Mouse (Mus musculus) embryonic facial prominence, embryonic 12.5 days (tissue): Measurements from ENCODE around the gene Hoxb3. TPM values are rescaled to one million over a fixed set of nuclear protein-coding genes. Genes with fewer than 3 reads are reported as not detected.

Experiments
- ATAC-seq: fragments of 200-750 bp; cut with Nextera tagmentation; 2 replicates; pipeline ENCODE4 v1.8.0; 2017; ENCODE audit not compliant: insufficient number of reproducible peaks, insufficient read depth, low FRiP score, low TSS enrichment
- H3K27ac ChIP-seq: fragments of 300-500 bp; sonication (generic); 2 replicates; pipeline ENCODE4 v1.5.1; 2016; ENCODE audit warnings: mild to moderate bottlenecking
- H3K27me3 ChIP-seq: fragments of 300-500 bp; sonication (generic); 2 replicates; pipeline ENCODE4 v1.6.1; 2016; ENCODE audit warnings: mild to moderate bottlenecking, moderate library complexity
- H3K36me3 ChIP-seq: fragments of 300-500 bp; sonication (generic); 2 replicates; pipeline ENCODE4 v1.6.1; 2016; ENCODE audit warnings: mild to moderate bottlenecking
- H3K4me1 ChIP-seq: fragments of 300-500 bp; sonication (generic); 2 replicates; pipeline ENCODE4 v1.6.1; 2016
- H3K4me2 ChIP-seq: fragments of 300-500 bp; sonication (generic); replicated peaks from 2 replicates; pipeline ENCODE4 v1.6.1; 2016; ENCODE audit warnings: mild to moderate bottlenecking, moderate library complexity
- H3K4me3 ChIP-seq: fragments of 300-500 bp; sonication (generic); 2 replicates; pipeline ENCODE4 v1.5.1; 2016; ENCODE audit warnings: mild to moderate bottlenecking
- H3K9ac ChIP-seq: fragments of 300-500 bp; sonication (generic); 2 replicates; pipeline ENCODE4 v1.6.1; 2016; ENCODE audit warnings: mild to moderate bottlenecking, moderate library complexity
- H3K9me3 ChIP-seq: fragments of 300-500 bp; sonication (generic); 2 replicates; pipeline ENCODE4 v1.6.1; 2016; ENCODE audit warnings: mild to moderate bottlenecking, moderate library complexity
- WGBS: fragments of 180-500 bp; shearing (Covaris S2); methylation state at CpG from one replicate; pipeline ENCODE4 v1.1.7; 2016; 5-methylcytosine and 5-hydroxymethylcytosine counted together
- polyA plus RNA-seq: library from polyadenylated mRNA; unstranded; fragments of >200 nt; fragmentation: Nextera tagmentation; extraction: Ambion mirVana; gene quantifications from 2 replicates; pipeline ENCODE4 v1.2.1, GENCODE M21; 2016

The Hoxb3 gene
- polyA plus RNA-seq, 1 experiment from 2014 or later: 0.87 TPM

- peaks cover 5% of the 10 kb centered on the region; the same call in 1 of the 2 replicates for H3K4me1 ChIP-seq
- H3K27ac ChIP-seq: no peak overlapping the region
- ATAC-seq: no peak
- 5% methylated on average over 18 of the region's 18 CpGs for WGBS
- no peak overlapping the region for H3K4me3 ChIP-seq
- H3K9ac ChIP-seq: no peak overlapping the region
- no peaks in the 10 kb centered on the region for H3K36me3 ChIP-seq
- H3K9me3 ChIP-seq: no peaks in the 10 kb centered on the region
- peaks cover 96% of the 10 kb centered on the region for H3K27me3 ChIP-seq
- H3K4me2 ChIP-seq: no peak overlapping the region
These were observed 6.2 kb upstream of the Hoxb3 start for GRCm38 (mm10) chr11:96316696-96317607.

- Histone ChIP-seq H3K27ac (no peak within 1 kb of the TSS), H3K36me3 (no peaks in the 10 kb centered on the region), H3K9ac (no peak within 1 kb of the TSS), H3K4me2 (peak within 1 kb of the TSS; percentile 45), H3K27me3 (peaks cover 96% of the 10 kb centered on the region), H3K9me3 (no peaks in the 10 kb centered on the region), H3K4me3 (peak within 1 kb of the TSS; percentile 31), H3K4me1 (peaks cover 5% of the 10 kb centered on the region; the same call in 1 of the 2 replicates)
- no peak for ATAC-seq
- WGBS: under 1% methylated on average over 28 of the region's 28 CpGs
These were observed 5.3 kb upstream of the Hoxb3 start, which contains the start of gene Hoxb4 for GRCm38 (mm10) chr11:96317608-96318367. Gene Hoxb4, plus strand, starts transcription at chr11:96318267.

DNA sequence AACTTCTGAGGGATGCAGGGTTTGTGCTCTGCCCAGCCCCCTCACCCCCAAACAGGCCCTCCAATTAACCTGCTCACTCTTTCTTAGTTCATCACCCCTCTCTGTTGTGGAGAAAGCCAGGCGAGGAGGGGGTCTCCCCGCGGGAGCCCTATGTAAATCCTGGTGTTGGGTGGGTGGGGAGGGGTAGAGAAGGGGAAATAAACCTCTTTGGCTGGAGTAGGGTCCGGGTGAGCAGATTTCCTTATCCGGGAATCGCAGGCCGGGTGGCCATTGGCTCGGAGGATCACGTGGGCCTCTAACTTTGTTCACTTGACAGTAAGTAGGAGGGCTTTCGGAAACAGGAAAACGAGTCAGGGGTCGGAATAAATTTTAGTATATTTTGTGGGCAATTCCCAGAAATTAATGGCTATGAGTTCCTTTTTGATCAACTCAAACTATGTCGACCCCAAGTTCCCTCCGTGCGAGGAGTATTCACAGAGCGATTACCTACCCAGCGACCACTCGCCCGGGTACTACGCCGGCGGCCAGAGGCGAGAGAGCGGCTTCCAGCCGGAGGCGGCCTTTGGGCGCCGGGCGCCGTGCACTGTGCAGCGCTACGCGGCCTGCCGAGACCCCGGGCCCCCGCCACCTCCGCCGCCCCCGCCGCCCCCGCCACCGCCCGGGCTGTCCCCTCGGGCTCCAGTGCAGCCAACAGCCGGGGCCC, 4.6 kb upstream of the Hoxb3 start:
- no peak for ATAC-seq
- H3K27me3 ChIP-seq: peaks cover 96% of the 10 kb centered on the region

GRCm38 (mm10) chr11:96319071-96319902, 3.8 kb upstream of the Hoxb3 start:
- peaks cover 5% of the 10 kb centered on the region; the same call in 1 of the 2 replicates for H3K4me1 ChIP-seq
- no peaks in the 10 kb centered on the region for H3K36me3 ChIP-seq
- H3K4me2 ChIP-seq: peak overlapping the region; percentile 45
- no peak overlapping the region for H3K9ac ChIP-seq
- peaks cover 96% of the 10 kb centered on the region for H3K27me3 ChIP-seq
- H3K9me3 ChIP-seq: no peaks in the 10 kb centered on the region
- WGBS: under 1% methylated on average over 34 of the region's 34 CpGs
- ATAC-seq: no peak
- H3K27ac ChIP-seq: no peak overlapping the region
- H3K4me3 ChIP-seq: peak overlapping the region; percentile 31

More for the DNA sequence above, 4.6 kb upstream of the Hoxb3 start:
- Histone ChIP-seq H3K27ac (no peak overlapping the region), H3K4me3 (peak overlapping the region; percentile 31), H3K36me3 (no peaks in the 10 kb centered on the region), H3K4me2 (peak overlapping the region; percentile 45), H3K4me1 (peaks cover 5% of the 10 kb centered on the region; the same call in 1 of the 2 replicates), H3K9ac (no peak overlapping the region), H3K9me3 (no peaks in the 10 kb centered on the region)
- WGBS: 1% methylated on average over 42 of the region's 45 CpGs

GRCm38 (mm10) chr11:96319910-96320309, 3.2 kb upstream of the Hoxb3 start:
- Histone ChIP-seq H3K4me3 (no peak overlapping the region), H3K9ac (no peak overlapping the region), H3K27ac (no peak overlapping the region)

DNA sequence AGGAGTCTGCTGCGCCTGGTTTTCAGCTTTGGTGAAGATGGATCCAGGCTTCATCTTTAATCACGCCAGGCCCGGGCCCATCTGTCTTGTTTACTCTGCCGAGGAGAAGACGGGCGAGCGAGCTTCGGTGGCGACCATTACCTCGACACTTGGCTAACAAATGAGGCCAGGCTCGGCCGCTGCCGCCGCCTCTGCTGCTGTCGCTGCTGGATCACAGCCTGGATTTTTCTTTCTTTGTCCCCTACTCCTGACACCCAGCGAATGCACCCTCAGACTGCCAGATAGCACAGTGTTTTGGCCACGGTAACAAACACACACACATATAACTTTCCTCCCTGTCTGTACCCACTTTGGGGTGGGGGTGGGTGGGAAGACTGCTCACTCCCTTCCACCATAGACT, 2.4 kb upstream of the Hoxb3 start:
- Histone ChIP-seq H3K4me1 (peaks cover 5% of the 10 kb centered on the region; the same call in 1 of the 2 replicates), H3K9me3 (no peaks in the 10 kb centered on the region), H3K4me3 (no peak overlapping the region), H3K4me2 (no peak overlapping the region), H3K9ac (no peak overlapping the region), H3K36me3 (no peaks in the 10 kb centered on the region), H3K27ac (no peak overlapping the region), H3K27me3 (peaks cover 98% of the 10 kb centered on the region)
- under 1% methylated on average over 17 of the region's 17 CpGs for WGBS
- no peak for ATAC-seq

More at GRCm38 (mm10) chr11:96319910-96320309, 3.2 kb upstream of the Hoxb3 start:
- under 1% methylated on average over 29 of the region's 29 CpGs for WGBS
- peaks cover 5% of the 10 kb centered on the region; the same call in 1 of the 2 replicates for H3K4me1 ChIP-seq
- H3K27me3 ChIP-seq: peaks cover 98% of the 10 kb centered on the region
- H3K36me3 ChIP-seq: no peaks in the 10 kb centered on the region
- H3K4me2 ChIP-seq: no peak overlapping the region
- ATAC-seq: no peak
- H3K9me3 ChIP-seq: no peaks in the 10 kb centered on the region

GRCm38 (mm10) chr11:96321846-96322245, 1.3 kb upstream of the Hoxb3 start:
- WGBS: 4% methylated on average over 5 of the region's 5 CpGs
- no peak for ATAC-seq
- H3K27me3 ChIP-seq: peaks cover 99% of the 10 kb centered on the region

DNA sequence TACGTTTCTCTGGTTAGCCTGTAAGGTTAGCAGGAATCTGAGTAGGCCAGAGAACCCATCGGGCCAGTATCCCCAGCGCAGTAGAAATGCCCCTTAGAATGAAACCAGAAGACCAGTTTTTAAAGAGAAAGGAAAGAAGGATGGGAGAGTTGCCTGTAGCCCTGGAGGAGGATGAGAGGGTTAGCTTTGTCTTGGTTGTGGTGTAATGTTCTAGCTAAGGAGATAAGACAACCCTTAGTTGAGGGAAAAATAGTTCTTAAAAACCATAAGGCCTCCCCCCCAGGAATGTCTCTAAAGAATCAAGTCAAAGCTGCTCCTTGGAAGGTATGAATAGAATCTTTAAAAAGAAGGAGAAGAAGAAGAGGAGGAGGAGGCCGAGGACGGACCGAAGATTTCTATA, 388 bp upstream of the Hoxb3 start:
- Histone ChIP-seq H3K4me3 (no peak overlapping the region), H3K4me1 (peaks cover 5% of the 10 kb centered on the region; the same call in 1 of the 2 replicates), H3K9me3 (no peaks in the 10 kb centered on the region), H3K9ac (no peak overlapping the region), H3K27ac (no peak overlapping the region), H3K4me2 (no peak overlapping the region), H3K36me3 (no peaks in the 10 kb centered on the region), H3K27me3 (peaks cover 100% of the 10 kb centered on the region)
- no peak for ATAC-seq
- 4% methylated on average over 6 of the region's 6 CpGs for WGBS

More at GRCm38 (mm10) chr11:96321846-96322245, 1.3 kb upstream of the Hoxb3 start:
- Histone ChIP-seq H3K4me1 (peaks cover 5% of the 10 kb centered on the region; the same call in 1 of the 2 replicates), H3K27ac (no peak overlapping the region), H3K4me3 (no peak overlapping the region), H3K9ac (no peak overlapping the region), H3K36me3 (no peaks in the 10 kb centered on the region), H3K9me3 (no peaks in the 10 kb centered on the region), H3K4me2 (no peak overlapping the region)

DNA sequence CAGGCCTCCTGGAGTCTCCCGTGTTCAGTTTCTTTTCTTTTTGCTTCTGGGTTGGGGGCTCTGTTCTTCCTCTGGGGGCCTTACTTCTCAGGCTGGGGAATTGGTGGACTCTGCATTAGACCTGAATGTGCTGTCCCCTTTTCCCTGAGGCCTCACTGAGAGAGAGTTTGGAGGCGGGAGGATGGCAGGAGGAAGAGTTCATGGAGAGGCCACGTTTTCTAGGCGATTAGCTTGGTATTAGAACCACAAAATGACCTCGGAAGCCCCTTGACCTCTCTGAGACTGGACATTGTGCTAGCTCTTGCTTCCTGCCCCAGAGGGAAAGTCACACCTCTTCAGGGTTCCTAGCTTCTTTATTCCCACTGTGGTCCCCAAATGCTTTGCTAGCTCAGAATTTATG, 999 bp downstream of the Hoxb3 start:
- no peak overlapping the region for H3K27ac ChIP-seq
- under 1% methylated on average over 5 of the region's 5 CpGs for WGBS
- no peak overlapping the region for H3K9ac ChIP-seq

GRCm38 (mm10) chr11:96324965-96325364, 1.8 kb downstream of the Hoxb3 start:
- Histone ChIP-seq H3K4me1 (no peaks in the 10 kb centered on the region), H3K4me2 (no peak overlapping the region), H3K36me3 (no peaks in the 10 kb centered on the region), H3K27me3 (peaks cover 100% of the 10 kb centered on the region), H3K4me3 (no peak overlapping the region), H3K9me3 (no peaks in the 10 kb centered on the region), H3K27ac (no peak overlapping the region), H3K9ac (no peak overlapping the region)
- no peak for ATAC-seq
- 4% methylated on average over 8 of the region's 8 CpGs for WGBS

More for the DNA sequence above, 999 bp downstream of the Hoxb3 start:
- Histone ChIP-seq H3K4me1 (no peaks in the 10 kb centered on the region), H3K27me3 (peaks cover 100% of the 10 kb centered on the region), H3K4me3 (peak overlapping the region; percentile 1; the same call in 1 of the 2 replicates), H3K4me2 (no peak overlapping the region), H3K36me3 (no peaks in the 10 kb centered on the region), H3K9me3 (no peaks in the 10 kb centered on the region)
- no peak for ATAC-seq
